Comparison of ENCODE assay signal across 10 mouse cellular contexts in the genomic region with DNA sequence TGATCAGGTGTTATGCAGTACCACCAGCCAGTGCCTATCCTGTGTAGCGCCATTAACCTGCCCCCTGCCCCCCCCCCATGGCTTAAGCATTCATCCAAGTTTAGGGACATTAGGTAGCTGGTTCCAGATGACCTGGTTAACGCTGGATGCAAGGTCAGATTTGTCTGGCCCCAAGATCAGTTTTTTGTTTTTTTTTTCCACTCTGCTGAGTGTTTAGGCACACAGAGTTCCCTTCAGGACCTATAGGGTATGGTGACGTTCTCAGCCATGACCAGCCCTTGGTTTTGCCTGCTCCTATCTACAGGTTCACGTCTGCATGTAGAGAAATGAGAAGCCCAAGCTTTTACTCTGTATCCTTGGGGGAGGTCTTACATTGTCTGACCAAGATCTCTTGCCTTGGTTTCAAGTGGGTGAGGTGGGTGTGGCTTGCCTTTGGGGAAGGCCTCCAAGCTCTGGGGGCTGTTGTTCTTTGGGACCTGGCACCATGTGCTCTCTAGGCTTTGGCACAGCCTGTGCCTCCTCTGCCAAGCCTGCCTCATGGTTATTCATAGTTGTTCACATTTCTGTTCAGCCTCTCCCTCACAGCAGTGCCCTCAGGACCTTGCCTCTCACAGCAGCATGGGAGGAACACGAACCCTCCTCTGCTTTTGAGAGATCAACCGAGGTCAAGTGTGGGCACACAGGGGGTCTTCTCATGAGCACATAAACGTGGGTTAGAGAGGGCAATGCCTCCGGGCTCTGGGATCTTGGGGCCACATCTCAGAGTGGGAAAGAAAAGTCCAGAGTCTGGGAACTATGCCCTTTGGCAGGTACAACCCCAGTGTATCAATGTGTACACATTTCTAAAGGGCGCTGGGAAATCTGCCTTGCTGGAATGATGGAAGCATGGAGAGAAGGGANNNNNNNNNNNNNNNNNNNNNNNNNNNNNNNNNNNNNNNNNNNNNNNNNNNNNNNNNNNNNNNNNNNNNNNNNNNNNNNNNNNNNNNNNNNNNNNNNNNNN.
DNase-seq lines count a peak whose midpoint lies in the region; ATAC-seq and TF ChIP-seq lines count a peak whose summit lies in the region.
"Had no signal": no experiment of that assay in that cellular context is flagged by ENCODE, and none has a peak within 500 bp of the region (broad histone marks: within the 10 kb centered on the region; RNA-seq: fewer than 3 reads in every experiment).

No protein-coding gene starts in this region.

- 42% methylated on average over 9 of the region's 9 CpGs for WGBS in kidney, adult 2 months
- 63% methylated on average over 9 of the region's 9 CpGs for WGBS in kidney, embryonic 14.5 days

- H3K4me2 ChIP-seq in kidney, embryonic 14.5 days (replicated peaks; ENCODE audit: low read depth, low read length): no peak overlapping the region
- H3K4me2 ChIP-seq: liver, embryonic 15.5 days had no signal

- H3K36me3 ChIP-seq in kidney, adult 2 months (ENCODE audit: control insufficient read depth, insufficient read depth, low read length): no peaks in the 10 kb centered on the region
- no peaks in the 10 kb centered on the region for H3K36me3 ChIP-seq in kidney, embryonic 14.5 days (ENCODE audit: control insufficient read depth, insufficient read depth, low read length)
- H3K36me3 ChIP-seq: liver, embryonic 15.5 days had no signal

- ATAC-seq in kidney, embryonic 14.5 days (ENCODE audit: low FRiP score, low TSS enrichment): no peak
- ATAC-seq: Patski had no signal

- peaks cover 12% of the 10 kb centered on the region; the same call in 1 of the 2 replicates for H3K4me1 ChIP-seq in kidney, adult 2 months (ENCODE audit: control insufficient read depth, insufficient read depth, low read length)
- H3K4me1 ChIP-seq in kidney, embryonic 14.5 days (ENCODE audit: control insufficient read depth, insufficient read depth, low read length): no peaks in the 10 kb centered on the region
- H3K4me1 ChIP-seq: liver, embryonic 15.5 days had no signal

- DNase-seq in kidney, adult 2 months: peak; percentile 90
- peak; percentile 40 to 61 for DNase-seq in frontal cortex, postnatal 10 days (ENCODE audit: low spot score in 2 of 2)
- peak; percentile 87 for DNase-seq in layer of hippocampus, adult 9-11 months
- DNase-seq in right cerebral cortex, adult 2 months (ENCODE audit: low spot score in 2 of 2): peak; percentile 22 to 54
- no peak for DNase-seq in adrenal gland, postnatal 36 days
- no peak for DNase-seq in B cell, adult 2 months
- no peak for DNase-seq in retina, embryonic 14.5 days (ENCODE audit: low spot score)

- H3K27me3 ChIP-seq in kidney, adult 2 months (replicated peaks; ENCODE audit: control insufficient read depth, insufficient read depth, low read length): no peaks in the 10 kb centered on the region
- no peaks in the 10 kb centered on the region for H3K27me3 ChIP-seq in kidney, embryonic 14.5 days (ENCODE audit: control insufficient read depth, insufficient read depth, low read length)
- H3K27me3 ChIP-seq: liver, embryonic 15.5 days; Patski had no signal

- H3K4me3 ChIP-seq in kidney, adult 2 months (ENCODE audit: insufficient read depth, low read depth, low read length): no peak overlapping the region
- no peak overlapping the region for H3K4me3 ChIP-seq in kidney, embryonic 14.5 days (ENCODE audit: low read length)
- H3K4me3 ChIP-seq: liver, embryonic 15.5 days had no signal

- no peak for TF ChIP-seq POLR2A in kidney, adult 2 months (IDR thresholded peaks at IDR 0.05; ENCODE audit: low read depth, low read length)

- no peak for TF ChIP-seq CTCF in kidney, adult 2 months (conservative IDR thresholded peaks at IDR 0.05; ENCODE audit: insufficient read depth, insufficient read length, low read depth, low read length)

- H3K9ac ChIP-seq in kidney, embryonic 14.5 days (ENCODE audit: low read depth, low read length): no peak overlapping the region
- H3K9ac ChIP-seq: liver, embryonic 15.5 days had no signal

- H3K9me3 ChIP-seq in kidney, embryonic 14.5 days (ENCODE audit: control insufficient read depth, low read length): no peaks in the 10 kb centered on the region
- H3K9me3 ChIP-seq: liver, embryonic 15.5 days had no signal

- H3K27ac ChIP-seq in kidney, adult 2 months (ENCODE audit: insufficient read depth, low read depth, low read length): peak overlapping the region; percentile 95
- H3K27ac ChIP-seq in kidney, embryonic 14.5 days (ENCODE audit: low read depth, low read length): no peak overlapping the region
- H3K27ac ChIP-seq: liver, embryonic 15.5 days had no signal

Comparison
In these comparisons a context has a peak if more than half of its experiments do, and no peak if none do; other contexts are left out.
1. DNase-seq: peak in kidney, adult 2 months (single experiment), frontal cortex, postnatal 10 days (2 of 2), layer of hippocampus, adult 9-11 months (single experiment) and right cerebral cortex, adult 2 months (2 of 2); none in adrenal gland, postnatal 36 days (0 of 2), B cell, adult 2 months (0 of 2) and retina, embryonic 14.5 days (single experiment).